ENCODE assay signal across 29 mouse cellular contexts in the genomic region with DNA sequence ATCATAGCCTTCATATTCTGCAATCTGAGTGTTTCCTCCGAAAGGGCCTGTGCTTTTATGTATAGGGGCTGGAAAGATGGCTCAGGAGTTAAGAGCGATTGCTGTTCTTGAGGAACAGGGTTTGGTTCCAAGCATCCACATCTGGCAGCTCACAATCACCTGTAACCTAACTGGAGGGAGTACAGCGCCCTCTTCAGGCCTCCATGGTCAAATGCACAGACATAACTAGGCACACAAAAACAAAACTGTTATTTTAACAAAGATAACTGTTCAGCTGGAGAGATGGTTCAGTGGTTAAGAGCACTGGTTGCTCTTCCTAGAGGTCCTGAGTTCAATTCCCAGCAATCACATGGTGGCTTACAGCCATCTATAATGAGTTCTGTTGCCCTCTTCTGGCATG. TPM values are rescaled to one million over a fixed set of nuclear protein-coding genes. Genes with fewer than 3 reads are reported as not detected.
DNase-seq lines count a peak whose midpoint lies in the region; ATAC-seq and TF ChIP-seq lines count a peak whose summit lies in the region.
"Had no signal": no experiment of that assay in that cellular context is flagged by ENCODE, and none has a peak within 500 bp of the region (broad histone marks: within the 10 kb centered on the region; RNA-seq: fewer than 3 reads in every experiment).

No protein-coding gene starts in this region.

- no peak for TF ChIP-seq EP300 in liver, postnatal 0 days (IDR thresholded peaks at IDR 0.05; ENCODE audit: low read depth)

- H3K27ac ChIP-seq in liver, postnatal 0 days (ENCODE audit: low read depth): no peak overlapping the region
- no peak overlapping the region for H3K27ac ChIP-seq in liver, embryonic 11.5 days (ENCODE audit: low read depth, low read length)
- no peak overlapping the region for H3K27ac ChIP-seq in bone marrow, adult 2 months (ENCODE audit: control insufficient read depth, insufficient read depth, low read depth, low read length, poor library complexity)
- H3K27ac ChIP-seq: forebrain, embryonic 12.5 days; heart, embryonic 10.5 days; hindbrain, embryonic 13.5 days; intestine, embryonic 15.5 days; midbrain, embryonic 12.5 days had no signal

- H3K4me2 ChIP-seq in liver, postnatal 0 days (ENCODE audit: low read depth, low read length): no peak overlapping the region
- H3K4me2 ChIP-seq in liver, embryonic 11.5 days: no peak overlapping the region
- H3K4me2 ChIP-seq: forebrain, embryonic 12.5 days; hindbrain, embryonic 13.5 days; intestine, embryonic 15.5 days; lung, embryonic 14.5 days; midbrain, embryonic 12.5 days had no signal

- peak; percentile 34; the same call in 1 of the 2 replicates for TF ChIP-seq CTCF in liver, postnatal 0 days (IDR thresholded peaks at IDR 0.05; ENCODE audit: low read depth)
- TF ChIP-seq CTCF in E14TG2a.4 (conservative IDR thresholded peaks at IDR 0.05; ENCODE audit: low read length): peak; percentile 35
- TF ChIP-seq CTCF in bone marrow, adult 2 months (IDR thresholded peaks at IDR 0.05; ENCODE audit: control insufficient read depth, insufficient read depth, low read length): peak; percentile 15; the same call in 1 of the 2 replicates

- no peaks in the 10 kb centered on the region for H3K36me3 ChIP-seq in liver, postnatal 0 days (replicated peaks; ENCODE audit: insufficient read depth, low read length)
- H3K36me3 ChIP-seq in liver, embryonic 11.5 days (ENCODE audit: control insufficient read depth, insufficient read depth, low read length): no peaks in the 10 kb centered on the region
- no peaks in the 10 kb centered on the region for H3K36me3 ChIP-seq in E14TG2a.4 (ENCODE audit: insufficient read depth, low read length)
- H3K36me3 ChIP-seq: forebrain, embryonic 12.5 days; G1E; heart, embryonic 10.5 days; hindbrain, embryonic 13.5 days; intestine, embryonic 15.5 days; midbrain, embryonic 12.5 days had no signal

- peak; percentile 22 for DNase-seq in heart, adult 11 months
- DNase-seq in heart, postnatal 25 days (ENCODE audit: low spot score): no peak
- no peak for DNase-seq in liver, postnatal 0 days
- DNase-seq in liver, embryonic 11.5 days (ENCODE audit: low spot score): no peak
- no peak for DNase-seq in kidney, postnatal 4 days
- no peak for DNase-seq in lung, postnatal 36 days
- DNase-seq: adrenal gland, adult 2 months; B cell, adult 2 months; cerebellum, adult 8-10 months; gastrocnemius, postnatal 36 days; left cerebral cortex, postnatal 4 days; liver; lung, embryonic 14.5 days; right cerebral cortex, postnatal 14 days; spleen, adult 18-20 months; thymus, postnatal 25 days had no signal

- no peaks in the 10 kb centered on the region for H3K4me1 ChIP-seq in liver, postnatal 0 days (ENCODE audit: insufficient read depth)
- H3K4me1 ChIP-seq in liver, embryonic 11.5 days (replicated peaks; ENCODE audit: control insufficient read depth, insufficient read depth, low read length): no peaks in the 10 kb centered on the region; the same call in 1 of the 2 replicates
- H3K4me1 ChIP-seq in E14TG2a.4 (replicated peaks; ENCODE audit: low read depth, low read length): no peaks in the 10 kb centered on the region
- no peaks in the 10 kb centered on the region; the same call in 1 of the 2 replicates for H3K4me1 ChIP-seq in bone marrow, adult 2 months (ENCODE audit: control insufficient read depth, insufficient read depth, low read length)
- H3K4me1 ChIP-seq: forebrain, embryonic 12.5 days; heart, embryonic 10.5 days; hindbrain, embryonic 13.5 days; intestine, embryonic 15.5 days had no signal

- no peak overlapping the region for H3K9ac ChIP-seq in liver, postnatal 0 days (replicated peaks)
- H3K9ac ChIP-seq in liver, embryonic 11.5 days (ENCODE audit: low read depth, low read length): no peak overlapping the region
- H3K9ac ChIP-seq: forebrain, embryonic 12.5 days; hindbrain, embryonic 13.5 days; intestine, embryonic 15.5 days; lung, embryonic 14.5 days; midbrain, embryonic 12.5 days had no signal

- ATAC-seq in liver, postnatal 0 days: no peak
- no peak for ATAC-seq in liver, embryonic 11.5 days (replicated peaks; ENCODE audit: low FRiP score)
- ATAC-seq: intestine, embryonic 15.5 days had no signal

- intact Hi-C loops in heart, postnatal 25 days (cut with DNase I): no loop called here

- TF ChIP-seq POLR2A in bone marrow, adult 2 months (IDR thresholded peaks at IDR 0.05; ENCODE audit: borderline replicate concordance, control insufficient read depth, low read depth, low read length): no peak

- no peak overlapping the region for H3K4me3 ChIP-seq in liver, postnatal 0 days (ENCODE audit: low read depth, low read length)
- H3K4me3 ChIP-seq in liver, embryonic 11.5 days (ENCODE audit: low read depth, low read length): no peak overlapping the region
- H3K4me3 ChIP-seq in E14TG2a.4 (replicated peaks; ENCODE audit: low read length): no peak overlapping the region
- no peak overlapping the region for H3K4me3 ChIP-seq in bone marrow, adult 2 months (replicated peaks; ENCODE audit: control insufficient read depth, low read depth, low read length)
- H3K4me3 ChIP-seq: forebrain, embryonic 12.5 days; heart, embryonic 10.5 days; hindbrain, embryonic 13.5 days; intestine, embryonic 15.5 days; midbrain, embryonic 12.5 days had no signal

- no peaks in the 10 kb centered on the region for H3K9me3 ChIP-seq in liver, postnatal 0 days (ENCODE audit: low read length)
- no peaks in the 10 kb centered on the region for H3K9me3 ChIP-seq in liver, embryonic 11.5 days (ENCODE audit: control insufficient read depth, low read length)
- H3K9me3 ChIP-seq in E14TG2a.4 (ENCODE audit: low read length): peaks cover 22% of the 10 kb centered on the region
- H3K9me3 ChIP-seq: hindbrain, embryonic 13.5 days; intestine, embryonic 15.5 days had no signal

- WGBS in liver, postnatal 0 days (ENCODE audit: insufficient replicate concordance): 73% methylated on average over 3 of the region's 3 CpGs
- WGBS in liver, embryonic 11.5 days: 66% methylated on average over 3 of the region's 3 CpGs
- 79% methylated on average over 3 of the region's 3 CpGs for WGBS in bone marrow, adult 2 months

- no peaks in the 10 kb centered on the region for H3K27me3 ChIP-seq in liver, postnatal 0 days (ENCODE audit: insufficient read depth, low read length)
- no peaks in the 10 kb centered on the region for H3K27me3 ChIP-seq in liver, embryonic 11.5 days (replicated peaks; ENCODE audit: control insufficient read depth, insufficient read depth, low read length)
- no peaks in the 10 kb centered on the region for H3K27me3 ChIP-seq in E14TG2a.4 (ENCODE audit: insufficient read depth, low read length)
- H3K27me3 ChIP-seq: forebrain, embryonic 12.5 days; hindbrain, embryonic 13.5 days; intestine, embryonic 15.5 days; midbrain, embryonic 12.5 days had no signal

RNA-seq across cellular contexts. Expression of a gene that starts 15.1 kb away (rescaled TPM):
- total RNA-seq in heart, postnatal 25 days (2021): 100 to 1,000 TPM; 186 to 202 TPM
- polyA plus RNA-seq in liver, postnatal 0 days (2015; fragmentation: Nextera tagmentation; extraction: Ambion mirVana): 54.5 and 60.4 TPM in 2 replicates
- 107 and 112 TPM in 2 replicates for polyA plus RNA-seq in liver, embryonic 11.5 days (2014; fragmentation: Nextera tagmentation; extraction: Ambion mirVana)
- 781 and 1,032 TPM in 2 replicates for polyA plus RNA-seq in bone marrow, adult 2 months (2011; ENCODE audit: insufficient read depth, insufficient read length, low replicate concordance, missing spikeins)

RNA-seq across cellular contexts. Expression of a gene that starts 44.0 kb away (rescaled TPM):
- total RNA-seq in heart, postnatal 25 days (2021): not detected
- polyA plus RNA-seq in liver, postnatal 0 days (2015; fragmentation: Nextera tagmentation; extraction: Ambion mirVana): not detected in 2 replicates
- not detected in 2 replicates for polyA plus RNA-seq in liver, embryonic 11.5 days (2014; fragmentation: Nextera tagmentation; extraction: Ambion mirVana)
- polyA plus RNA-seq in bone marrow, adult 2 months (2011; ENCODE audit: insufficient read depth, insufficient read length, low replicate concordance, missing spikeins): not detected in 2 replicates
- total RNA-seq: adrenal gland, adult 2 months; gastrocnemius, postnatal 36 days; left cerebral cortex, adult 18-20 months; left cerebral cortex, postnatal 4 days had no signal
- polyA plus RNA-seq: adrenal gland, adult 2 months; forebrain, embryonic 12.5 days; G1E; heart, embryonic 10.5 days; heart, postnatal 0 days; hindbrain, embryonic 13.5 days; intestine, embryonic 15.5 days; kidney, embryonic 16.5 days; lung, embryonic 14.5 days; midbrain, embryonic 12.5 days; neural tube, embryonic 14.5 days; stomach, embryonic 16.5 days had no signal
